Mouse (Mus musculus) testis, adult 2 months (tissue): ENCODE data around the gene Mvb12b.

Experiments used
- CTCF ChIP-seq: fragments of 200-500 bp; IDR thresholded peaks from 2 replicates; pipeline ENCODE4 v1.5.1; 2012; ENCODE audit warnings: low read depth, mild to moderate bottlenecking, inconsistent platforms, low read length, moderate library complexity; ENCODE audit not compliant: control insufficient read depth, insufficient read depth, insufficient replicate concordance
- POLR2A ChIP-seq: fragments of 200-500 bp; IDR thresholded peaks from 2 replicates; pipeline ENCODE4 v1.6.1; 2012; ENCODE audit warnings: low read depth, mild to moderate bottlenecking, inconsistent platforms, low read length, moderate library complexity; ENCODE audit not compliant: control insufficient read depth

DNA sequence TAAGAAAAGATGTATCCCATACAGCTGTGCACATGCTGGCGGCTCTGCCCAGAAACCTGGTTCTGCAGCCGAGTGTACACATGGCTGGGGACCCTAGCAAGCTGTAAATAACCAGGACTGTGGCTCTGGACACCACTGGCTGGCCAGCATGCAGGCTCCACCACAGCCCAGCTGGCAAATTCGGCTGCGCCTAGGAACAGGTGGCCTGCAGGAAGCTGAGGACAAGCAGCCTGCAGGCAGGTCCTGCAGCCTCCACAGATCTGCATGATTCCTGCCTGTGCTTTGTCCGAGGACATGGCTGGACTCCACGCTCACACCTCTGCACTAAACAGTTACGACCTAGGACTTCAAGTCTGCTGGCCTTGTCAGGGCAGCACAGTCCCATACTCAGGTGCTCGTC is 172.8 kb downstream of the Mvb12b start:
- TF ChIP-seq CTCF = no peak
- no peak for TF ChIP-seq POLR2A
